Mouse (Mus musculus) heart, adult 2 months (tissue): ENCODE results near the gene Cpne1.

Experiments
- CTCF ChIP-seq: fragments of 200-600 bp; IDR thresholded peaks from 2 replicates; pipeline ENCODE4 v1.8.1; 2022; ENCODE audit warnings: antibody characterized with exemption, mild to moderate bottlenecking, moderate library complexity
- POLR2A ChIP-seq: fragments of 200-500 bp; IDR thresholded peaks from 2 replicates; pipeline ENCODE4 v1.6.1; 2011; ENCODE audit warnings: mild to moderate bottlenecking, low read depth, low read length, control low read depth; ENCODE audit not compliant: insufficient read depth

DNA sequence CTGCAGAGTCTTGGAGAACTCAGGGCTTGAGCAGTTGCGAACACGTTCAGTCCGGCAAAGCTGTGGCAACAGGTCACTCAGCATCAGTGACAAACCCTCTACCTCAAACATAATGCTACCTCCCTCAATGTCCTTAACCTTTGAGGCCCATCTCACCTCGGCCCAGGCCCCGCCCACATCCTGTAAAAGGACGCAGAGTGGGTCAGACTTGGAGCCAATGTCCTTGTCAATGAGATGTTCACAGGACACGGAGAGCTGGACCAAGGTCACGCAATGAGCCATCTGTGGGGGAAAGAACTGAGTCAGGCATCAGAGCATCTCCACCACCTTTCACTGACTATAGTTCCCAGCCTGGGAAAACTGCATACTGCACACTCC, 32.6 kb downstream of the Cpne1 start:
- TF ChIP-seq POLR2A, result no peak
- no peak for TF ChIP-seq CTCF
